ENCODE assay signal across 9 mouse cellular contexts in the genomic region with DNA sequence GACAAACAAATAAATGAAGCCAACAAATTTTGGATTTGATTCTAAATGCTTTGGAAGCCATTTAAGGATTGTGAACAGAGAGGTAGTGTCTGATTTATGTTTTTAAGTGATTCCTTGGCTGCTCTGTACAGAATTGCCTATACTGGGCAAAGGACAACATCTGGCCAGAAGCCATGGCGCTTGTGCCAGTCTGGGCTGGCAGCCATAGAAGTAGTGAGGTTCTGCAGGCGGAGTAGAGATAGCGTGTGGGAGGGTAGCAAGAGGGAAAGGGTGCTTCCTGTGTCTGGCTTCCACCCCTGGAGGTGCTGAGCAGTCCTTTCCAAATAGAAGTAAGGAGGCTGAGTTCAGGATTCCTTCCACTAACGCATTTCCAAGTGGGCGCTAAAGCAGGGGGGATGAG. TPM values are rescaled to one million over a fixed set of nuclear protein-coding genes. Genes with fewer than 3 reads are reported as not detected.
DNase-seq lines count a peak whose midpoint lies in the region; ATAC-seq and TF ChIP-seq lines count a peak whose summit lies in the region.
"Had no signal": no experiment of that assay in that cellular context is flagged by ENCODE, and none has a peak within 500 bp of the region (broad histone marks: within the 10 kb centered on the region; RNA-seq: fewer than 3 reads in every experiment).

No protein-coding gene starts in this region.

- H3K36me3 ChIP-seq in kidney, embryonic 15.5 days, result peaks cover 10% of the 10 kb centered on the region; the same call in 1 of the 2 replicates
- H3K36me3 ChIP-seq in heart, embryonic 13.5 days, result peaks cover 18% of the 10 kb centered on the region
- H3K36me3 ChIP-seq in midbrain, embryonic 10.5 days, result peaks cover 51% of the 10 kb centered on the region
- H3K36me3 ChIP-seq: G1E had no signal

- H3K4me2 ChIP-seq in kidney, embryonic 15.5 days, result no peak overlapping the region
- peak overlapping the region; percentile 30 for H3K4me2 ChIP-seq in heart, embryonic 13.5 days

- no peak for ATAC-seq in kidney, embryonic 15.5 days (replicated peaks; ENCODE audit: low FRiP score)
- no peak for ATAC-seq in heart, embryonic 13.5 days (ENCODE audit: extremely low read depth, insufficient number of reproducible peaks, low FRiP score, low TSS enrichment)

- DNase-seq in kidney, adult 11 months, result peak; percentile 35
- peak; percentile 89 for DNase-seq in adrenal gland, postnatal 10 days
- peak; percentile 30 to 36 for DNase-seq in left cerebral cortex, adult 2 months (ENCODE audit: extremely low spot score in 1 of 2, low spot score in 2 of 2)
- peak; percentile 45 for DNase-seq in testis, postnatal 14 days (ENCODE audit: low spot score)
- DNase-seq in midbrain, embryonic 10.5 days (ENCODE audit: low spot score), result no peak
- DNase-seq in spleen, adult 18-20 months, result no peak

- H3K27me3 ChIP-seq in kidney, embryonic 15.5 days, result no peaks in the 10 kb centered on the region
- H3K27me3 ChIP-seq in heart, embryonic 13.5 days (replicated peaks), result no peaks in the 10 kb centered on the region
- H3K27me3 ChIP-seq in midbrain, embryonic 10.5 days (ENCODE audit: low read depth, poor library complexity, severe bottlenecking), result no peaks in the 10 kb centered on the region

- H3K27ac ChIP-seq in kidney, embryonic 15.5 days, result no peak overlapping the region; the same call in 1 of the 2 replicates
- H3K27ac ChIP-seq in heart, embryonic 13.5 days (replicated peaks), result peak overlapping the region; percentile 26
- no peak overlapping the region for H3K27ac ChIP-seq in left cerebral cortex, adult 2 months
- no peak overlapping the region for H3K27ac ChIP-seq in midbrain, embryonic 10.5 days (replicated peaks)

- H3K4me3 ChIP-seq in kidney, embryonic 15.5 days (replicated peaks), result no peak overlapping the region
- H3K4me3 ChIP-seq in heart, embryonic 13.5 days, result no peak overlapping the region
- H3K4me3 ChIP-seq in left cerebral cortex, adult 2 months, result no peak overlapping the region
- H3K4me3 ChIP-seq in midbrain, embryonic 10.5 days, result no peak overlapping the region

- WGBS in kidney, embryonic 15.5 days, result 67% methylated on average over 5 of the region's 5 CpGs
- 41% methylated on average over 5 of the region's 5 CpGs for WGBS in heart, embryonic 13.5 days
- WGBS in midbrain, embryonic 10.5 days, result 91% methylated on average over 5 of the region's 5 CpGs

- no peaks in the 10 kb centered on the region for H3K9me3 ChIP-seq in kidney, embryonic 15.5 days (replicated peaks)
- H3K9me3 ChIP-seq in heart, embryonic 13.5 days, result no peaks in the 10 kb centered on the region
- H3K9me3 ChIP-seq in midbrain, embryonic 10.5 days (replicated peaks), result no peaks in the 10 kb centered on the region

- intact Hi-C loops in left cerebral cortex, adult 2 months (cut with DNase I), result no loop called here

- TF ChIP-seq CTCF in left cerebral cortex, adult 2 months (IDR thresholded peaks at IDR 0.05), result no peak

- H3K4me1 ChIP-seq in kidney, embryonic 15.5 days, result peaks cover 37% of the 10 kb centered on the region
- peaks cover 51% of the 10 kb centered on the region for H3K4me1 ChIP-seq in heart, embryonic 13.5 days
- peaks cover 38% of the 10 kb centered on the region for H3K4me1 ChIP-seq in midbrain, embryonic 10.5 days

- no peak overlapping the region for H3K9ac ChIP-seq in kidney, embryonic 15.5 days
- H3K9ac ChIP-seq in heart, embryonic 13.5 days, result no peak overlapping the region

RNA-seq across cellular contexts. Expression of gene Mtap, which starts 3.9 kb away (rescaled TPM):
- polyA plus RNA-seq in kidney, embryonic 15.5 days (2015; fragmentation: Nextera tagmentation; extraction: Ambion mirVana), result 74.0 and 74.7 TPM in 2 replicates
- total RNA-seq in adrenal gland, postnatal 10 days (2021), result 10 to 100 TPM; 28.0 to 31.0 TPM
- 59.7 and 60.9 TPM in 2 replicates for polyA plus RNA-seq in heart, embryonic 13.5 days (2015; fragmentation: Nextera tagmentation; extraction: Ambion mirVana)
- 1 to 10 TPM; 8.7 to 9.6 TPM for total RNA-seq in left cerebral cortex, adult 2 months (2021)
- polyA plus RNA-seq in midbrain, embryonic 10.5 days (2016; fragmentation: Nextera tagmentation; extraction: Ambion mirVana), result 95.5 and 119 TPM in 2 replicates
- polyA plus RNA-seq: G1E had no signal

Comparison
In these comparisons a context has a peak if more than half of its experiments do, and no peak if none do; other contexts are left out.
1. DNase-seq: peak in kidney, adult 11 months (single experiment), adrenal gland, postnatal 10 days (single experiment), left cerebral cortex, adult 2 months (2 of 2) and testis, postnatal 14 days (single experiment); none in midbrain, embryonic 10.5 days (single experiment) and spleen, adult 18-20 months (0 of 2).